In the genomic region with DNA sequence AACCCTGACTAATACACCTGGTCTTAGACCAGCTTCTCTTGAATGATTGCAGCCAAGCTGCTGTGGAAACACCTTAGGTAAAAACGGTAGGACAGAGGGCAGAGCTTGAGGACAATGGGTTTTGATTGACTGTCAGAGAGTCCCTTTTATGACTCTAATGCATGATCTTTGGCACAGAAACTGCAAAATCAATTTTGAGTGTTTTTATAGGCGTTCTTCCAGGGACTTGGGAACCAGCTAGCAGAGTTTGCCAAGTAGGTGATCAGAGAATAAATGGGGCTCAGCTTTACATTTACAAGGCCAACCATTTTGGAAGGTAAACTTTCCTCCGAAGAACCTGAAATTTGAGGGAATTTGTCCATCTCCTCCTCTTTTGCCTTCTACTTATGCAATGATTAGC, we compare ENCODE assay signal across 27 mouse cellular contexts.
"Had no signal": no experiment of that assay in that cellular context is flagged by ENCODE, and none has a peak within 500 bp of the region (broad histone marks: within the 10 kb centered on the region; RNA-seq: fewer than 3 reads in every experiment).

No protein-coding gene starts in this region.

- H3K27me3 ChIP-seq: heart, embryonic 13.5 days; heart, embryonic 15.5 days; hindbrain, embryonic 13.5 days; hindbrain, embryonic 15.5 days; kidney, embryonic 15.5 days; limb, embryonic 12.5 days; liver, embryonic 12.5 days had no signal

- H3K4me2 ChIP-seq: heart, embryonic 11.5 days; heart, embryonic 13.5 days; heart, embryonic 15.5 days; hindbrain, embryonic 13.5 days; hindbrain, embryonic 15.5 days; kidney, embryonic 15.5 days; limb, embryonic 12.5 days; liver, embryonic 12.5 days had no signal

- H3K9me3 ChIP-seq: heart, embryonic 13.5 days; heart, embryonic 15.5 days; hindbrain, embryonic 13.5 days; hindbrain, embryonic 15.5 days; kidney, embryonic 15.5 days; limb, embryonic 10.5 days; limb, embryonic 12.5 days; liver, embryonic 12.5 days had no signal

- ATAC-seq: hindbrain, postnatal 0 days; intestine, embryonic 16.5 days; liver, embryonic 12.5 days had no signal

- H3K4me1 ChIP-seq: heart, embryonic 13.5 days; heart, embryonic 15.5 days; hindbrain, embryonic 13.5 days; kidney, embryonic 15.5 days; limb, embryonic 10.5 days; limb, embryonic 12.5 days; liver, embryonic 12.5 days had no signal

- H3K36me3 ChIP-seq: heart, embryonic 13.5 days; heart, embryonic 15.5 days; hindbrain, embryonic 13.5 days; hindbrain, embryonic 15.5 days; kidney, embryonic 15.5 days; limb, embryonic 10.5 days; limb, embryonic 12.5 days; liver, embryonic 12.5 days had no signal

- H3K4me3 ChIP-seq: gastrocnemius, adult 2 months; heart, adult 2 months; heart, embryonic 13.5 days; heart, embryonic 15.5 days; hindbrain, embryonic 13.5 days; hindbrain, embryonic 15.5 days; kidney, embryonic 15.5 days; left cerebral cortex, adult 2 months; limb, embryonic 10.5 days; limb, embryonic 12.5 days; liver, embryonic 12.5 days had no signal

- DNase-seq: gastrocnemius, adult 2 months; gastrocnemius, postnatal 10 days; gastrocnemius, postnatal 25 days; heart, adult 11 months; heart, adult 2 months; heart, postnatal 14 days; heart, postnatal 36 days; kidney, adult 11 months; kidney, adult 2 months; kidney, adult 9 months; kidney, postnatal 14 days; kidney, postnatal 36 days; liver had no signal

- H3K27ac ChIP-seq: gastrocnemius, adult 2 months; heart, adult 2 months; heart, embryonic 13.5 days; heart, embryonic 15.5 days; hindbrain, embryonic 13.5 days; hindbrain, embryonic 15.5 days; hindbrain, postnatal 0 days; kidney, embryonic 15.5 days; kidney, postnatal 0 days; left cerebral cortex, adult 2 months; limb, embryonic 10.5 days; limb, embryonic 12.5 days; liver, embryonic 12.5 days; liver, embryonic 14.5 days had no signal

- H3K9ac ChIP-seq: heart, embryonic 13.5 days; heart, embryonic 15.5 days; hindbrain, embryonic 13.5 days; hindbrain, embryonic 15.5 days; kidney, embryonic 15.5 days; limb, embryonic 12.5 days; liver, embryonic 12.5 days; liver, embryonic 14.5 days had no signal
